Mouse (Mus musculus): ENCODE measurements around the gene Col4a3. TPM values are rescaled to one million over a fixed set of nuclear protein-coding genes. Genes with fewer than 3 reads are reported as not detected.

Gene Col4a3
- polyA plus RNA-seq, 1 experiment: 0.08 TPM

DNA sequence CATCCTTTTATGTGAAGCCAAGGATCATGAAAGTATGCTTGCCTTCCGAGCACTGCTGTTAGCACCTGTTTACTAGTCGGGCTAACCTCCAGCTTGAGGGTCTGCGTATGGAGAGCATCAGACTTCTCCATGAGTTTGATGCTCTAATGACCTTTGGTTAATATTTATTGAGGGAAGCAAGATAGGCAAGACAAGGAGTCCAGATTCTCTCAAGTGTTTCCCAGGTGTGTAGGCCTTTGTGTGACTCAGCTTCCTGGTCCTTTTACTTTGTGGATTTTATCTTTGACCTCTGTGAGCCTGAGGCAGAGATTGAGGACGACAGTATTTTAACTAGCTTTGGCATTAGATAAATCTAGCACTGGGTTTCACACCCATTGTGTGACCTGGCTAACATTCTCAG, 179.9 kb downstream of the Col4a3 start:
- Histone ChIP-seq H3K36me3 (ENCODE audit: control insufficient read depth, insufficient read depth) (peaks cover 7% of the 10 kb centered on the region), H3K4me3 (no peak overlapping the region), H3K27me3 (ENCODE audit: control insufficient read depth, insufficient read depth, insufficient read length) (no peaks in the 10 kb centered on the region), H3K4me2 (ENCODE audit: low read depth) (no peak overlapping the region), H3ac (ENCODE audit: control insufficient read depth, insufficient read length) (no peak overlapping the region), H3K79me2 (ENCODE audit: control insufficient read depth, insufficient read depth) (no peaks in the 10 kb centered on the region)
- TF ChIP-seq MYOG (IDR thresholded peaks at IDR 0.05; ENCODE audit: control insufficient read depth in 1 of 3, insufficient read depth in 1 of 3, insufficient read length in 2 of 3, low read depth in 2 of 3): no peak
- no peak for TF ChIP-seq POLR2A (IDR thresholded peaks at IDR 0.05; ENCODE audit: insufficient read length, low read depth)
- no peak for TF ChIP-seq SRF (IDR thresholded peaks at IDR 0.05; ENCODE audit: control insufficient read depth, insufficient read length, low read depth)
- no peak for TF ChIP-seq MYOD1 (IDR thresholded peaks at IDR 0.05; ENCODE audit: control insufficient read depth in 1 of 3, insufficient read length in 2 of 3, low read depth in 2 of 3)
- TF ChIP-seq TCF12 (IDR thresholded peaks at IDR 0.05; ENCODE audit: insufficient read depth, poor library complexity, severe bottlenecking): no peak
- TF ChIP-seq CEBPB (IDR thresholded peaks at IDR 0.05; ENCODE audit: insufficient read depth, poor library complexity, severe bottlenecking): no peak
- TF ChIP-seq REST (IDR thresholded peaks at IDR 0.05; ENCODE audit: insufficient read depth, insufficient read length): no peak
- no peak for TF ChIP-seq TCF3 (IDR thresholded peaks at IDR 0.05; ENCODE audit: insufficient read length, low read depth)
- TF ChIP-seq USF1 (IDR thresholded peaks at IDR 0.05; ENCODE audit: low read depth): no peak
- TF ChIP-seq POLR2AphosphoS2 (IDR thresholded peaks at IDR 0.05; ENCODE audit: insufficient read length, low read depth): no peak

GRCm38 (mm10) chr1:82768269-82768668, 181.5 kb downstream of the Col4a3 start, which contains the start of gene Tm4sf20:
Gene Tm4sf20, minus strand, starts transcription at chr1:82768461.
- no peak within 1 kb of the TSS for H3K4me2 ChIP-seq (ENCODE audit: low read depth)
- no peaks in the 10 kb centered on the region for H3K79me2 ChIP-seq (ENCODE audit: control insufficient read depth, insufficient read depth)
- H3ac ChIP-seq (ENCODE audit: control insufficient read depth, insufficient read length): no peak within 1 kb of the TSS
- H3K4me3 ChIP-seq: no peak within 1 kb of the TSS
- H3K36me3 ChIP-seq (ENCODE audit: control insufficient read depth, insufficient read depth): no peaks in the 10 kb centered on the region
- TF ChIP-seq POLR2AphosphoS2 (IDR thresholded peaks at IDR 0.05; ENCODE audit: insufficient read length, low read depth) (no peak), REST (IDR thresholded peaks at IDR 0.05; ENCODE audit: insufficient read depth, insufficient read length) (no peak), MYOG (IDR thresholded peaks at IDR 0.05; ENCODE audit: control insufficient read depth in 1 of 3, insufficient read depth in 1 of 3, insufficient read length in 2 of 3, low read depth in 2 of 3) (no peak), SRF (IDR thresholded peaks at IDR 0.05; ENCODE audit: control insufficient read depth, insufficient read length, low read depth) (no peak), POLR2A (IDR thresholded peaks at IDR 0.05; ENCODE audit: insufficient read length, low read depth) (no peak), TCF12 (IDR thresholded peaks at IDR 0.05; ENCODE audit: insufficient read depth, poor library complexity, severe bottlenecking) (no peak), USF1 (IDR thresholded peaks at IDR 0.05; ENCODE audit: low read depth) (no peak), CEBPB (IDR thresholded peaks at IDR 0.05; ENCODE audit: insufficient read depth, poor library complexity, severe bottlenecking) (no peak), E2F4 (IDR thresholded peaks at IDR 0.05; ENCODE audit: insufficient read depth) (no peak), MYOD1 (IDR thresholded peaks at IDR 0.05; ENCODE audit: control insufficient read depth in 1 of 3, insufficient read length in 2 of 3, low read depth in 2 of 3) (no peak), MAX (IDR thresholded peaks at IDR 0.05; ENCODE audit: low read depth) (no peak), TCF3 (IDR thresholded peaks at IDR 0.05; ENCODE audit: insufficient read length, low read depth) (no peak)
- H3K27me3 ChIP-seq (ENCODE audit: control insufficient read depth, insufficient read depth, insufficient read length): no peaks in the 10 kb centered on the region

DNA sequence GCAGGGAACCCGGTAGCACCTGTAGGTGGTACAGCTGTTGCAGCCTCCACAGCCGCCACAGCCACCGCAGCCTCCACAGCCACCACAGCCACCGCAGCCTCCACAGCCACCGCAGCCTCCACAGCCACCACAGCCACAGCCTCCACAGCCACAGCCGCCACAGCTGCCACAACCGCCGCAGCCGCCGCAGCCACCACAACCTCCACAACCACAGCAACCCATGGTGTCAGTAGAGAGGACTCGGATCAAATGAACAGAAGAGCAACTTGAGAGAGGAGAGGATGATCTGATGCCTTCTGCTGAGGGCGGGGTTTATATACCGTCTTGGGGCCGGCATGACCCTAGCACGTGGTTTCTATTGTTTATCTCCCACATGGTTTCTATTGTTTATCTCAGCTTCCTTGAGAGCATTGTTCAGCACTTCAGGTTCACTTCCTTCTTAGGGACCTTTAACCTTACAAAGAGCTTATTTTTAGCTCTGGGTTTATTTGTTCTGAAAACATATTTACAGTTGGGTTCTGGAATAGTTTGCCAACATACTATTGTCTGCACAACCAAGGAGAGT, 184.4 kb downstream of the Col4a3 start, which contains the start of gene Gm47791:
Gene Gm47791, minus strand, starts transcription at position 222 of the 565 bp plus-strand sequence.
- TF ChIP-seq CEBPB (IDR thresholded peaks at IDR 0.05; ENCODE audit: insufficient read depth, poor library complexity, severe bottlenecking) (no peak), SRF (IDR thresholded peaks at IDR 0.05; ENCODE audit: control insufficient read depth, insufficient read length, low read depth) (no peak), POLR2A (IDR thresholded peaks at IDR 0.05; ENCODE audit: insufficient read length, low read depth) (no peak), TCF3 (IDR thresholded peaks at IDR 0.05; ENCODE audit: insufficient read length, low read depth) (no peak), POLR2AphosphoS2 (IDR thresholded peaks at IDR 0.05; ENCODE audit: insufficient read length, low read depth) (no peak), REST (IDR thresholded peaks at IDR 0.05; ENCODE audit: insufficient read depth, insufficient read length) (no peak), USF1 (IDR thresholded peaks at IDR 0.05; ENCODE audit: low read depth) (no peak), MAX (IDR thresholded peaks at IDR 0.05; ENCODE audit: low read depth) (no peak), E2F4 (IDR thresholded peaks at IDR 0.05; ENCODE audit: insufficient read depth) (no peak)
- no peak within 1 kb of the TSS for H3ac ChIP-seq (ENCODE audit: control insufficient read depth, insufficient read length)

More for the DNA sequence above, 184.4 kb downstream of the Col4a3 start, which contains the start of gene Gm47791:
- H3K36me3 ChIP-seq (ENCODE audit: control insufficient read depth, insufficient read depth): no peaks in the 10 kb centered on the region
- no peak within 1 kb of the TSS for H3K4me2 ChIP-seq (ENCODE audit: low read depth)
- H3K4me3 ChIP-seq: no peak within 1 kb of the TSS
- H3K79me2 ChIP-seq (ENCODE audit: control insufficient read depth, insufficient read depth): no peaks in the 10 kb centered on the region
- no peaks in the 10 kb centered on the region for H3K27me3 ChIP-seq (ENCODE audit: control insufficient read depth, insufficient read depth, insufficient read length)

Other genes with a start within 250 kb of the Col4a3 start
- 0.19 TPM for gene Col4a4, start 72 bp upstream of the Col4a3 start, polyA plus RNA-seq (2012; fragmentation: generic; extraction: Trizol)
- gene Mff, start 138.0 kb downstream of the Col4a3 start, polyA plus RNA-seq (2012; fragmentation: generic; extraction: Trizol): 121 TPM
- not detected for gene Tm4sf20, start 181.5 kb downstream of the Col4a3 start, polyA plus RNA-seq (2012; fragmentation: generic; extraction: Trizol)
- gene Gm47791, start 184.3 kb downstream of the Col4a3 start, polyA plus RNA-seq (2012; fragmentation: generic; extraction: Trizol): not detected

Data from myocyte (in vitro differentiated cells).